ENCODE assay signal across 9 mouse cellular contexts in genomic region chr7:80011470-80011869, GRCm38 (mm10). TPM values are rescaled to one million over a fixed set of nuclear protein-coding genes. Genes with fewer than 3 reads are reported as not detected.
DNase-seq lines count a peak whose midpoint lies in the region; ATAC-seq and TF ChIP-seq lines count a peak whose summit lies in the region.
"Had no signal": no experiment of that assay in that cellular context is flagged by ENCODE, and none has a peak within 500 bp of the region (broad histone marks: within the 10 kb centered on the region; RNA-seq: fewer than 3 reads in every experiment).

No protein-coding gene starts in this region.

- ATAC-seq in erythroblast, adult 5-6 weeks (replicated peaks; ENCODE audit: low FRiP score, poor library complexity, severe bottlenecking), result 0 out of 2 replicates have a peak, but pooled peaks have one; percentile 60
- no peak for ATAC-seq in activated CD4-positive, CD25-positive, alpha-beta regulatory T cell, adult 4 months

- 0 out of 2 replicates have a peak, but pooled peaks have one; percentile 16 for TF ChIP-seq EP300 in heart, adult 2 months (IDR thresholded peaks at IDR 0.05; ENCODE audit: insufficient read depth, low read depth, low read length)

- TF ChIP-seq CTCF in heart, adult 2 months (IDR thresholded peaks at IDR 0.05), result peak; percentile 69

- intact Hi-C loops in heart, adult 2 months (cut with DNase I), result no loop called here

- no peaks in the 10 kb centered on the region for H3K79me2 ChIP-seq in heart, adult 2 months (replicated peaks; ENCODE audit: control insufficient read depth, insufficient read depth, low read length)

- no peak overlapping the region for H3K27ac ChIP-seq in heart, adult 2 months
- H3K27ac ChIP-seq: limb, embryonic 15.5 days had no signal

- H3K9ac ChIP-seq in heart, adult 2 months (ENCODE audit: low read depth, low read length), result no peak overlapping the region
- H3K9ac ChIP-seq: limb, embryonic 15.5 days had no signal

- WGBS in heart, adult 2 months, result 44% methylated on average over 2 of the region's 2 CpGs

- TF ChIP-seq POLR2A in heart, adult 2 months (IDR thresholded peaks at IDR 0.05; ENCODE audit: insufficient read depth, low read depth, low read length), result no peak

- H3K36me3 ChIP-seq in heart, adult 2 months (ENCODE audit: control insufficient read depth, insufficient read depth, low read length), result no peaks in the 10 kb centered on the region
- H3K36me3 ChIP-seq: limb, embryonic 15.5 days had no signal

- DNase-seq in heart, adult 2 months, result peak in 1 of 2 experiments; percentile 29
- DNase-seq in heart, adult 8-10 months (ENCODE audit: low spot score), result no peak
- peak; percentile 42 for DNase-seq in urinary bladder, postnatal 14 days (ENCODE audit: low spot score)
- DNase-seq in urinary bladder, postnatal 36 days (ENCODE audit: low spot score in 2 of 2), result no peak
- peak; percentile 48 for DNase-seq in retina, embryonic 14.5 days (ENCODE audit: low spot score)
- no peak for DNase-seq in layer of hippocampus, adult 8-10 months (ENCODE audit: low spot score in 2 of 2)

- no peak overlapping the region for H3K4me3 ChIP-seq in heart, adult 2 months
- H3K4me3 ChIP-seq: limb, embryonic 15.5 days had no signal

- H3K4me1 ChIP-seq in heart, adult 2 months (ENCODE audit: control insufficient read depth, insufficient read depth, low read length), result peaks cover 2% of the 10 kb centered on the region; the same call in 1 of the 2 replicates
- H3K4me1 ChIP-seq: limb, embryonic 15.5 days had no signal

- H3K27me3 ChIP-seq in heart, adult 2 months (ENCODE audit: control insufficient read depth, insufficient read depth, low read length), result no peaks in the 10 kb centered on the region
- H3K27me3 ChIP-seq: limb, embryonic 15.5 days had no signal

RNA-seq across cellular contexts. Expression of gene Zfp710, which starts 13.1 kb away (rescaled TPM):
- 10 to 100 TPM; 26.9 to 32.2 TPM for total RNA-seq in heart, adult 2 months (2021)
- polyA plus RNA-seq in heart, adult 2 months (2012; rRNA removed), result 33.4 and 35.5 TPM in 2 replicates
- total RNA-seq in heart, adult 8-10 months (2022), result 10 to 100 TPM; 28.5 to 39.5 (median 31.3) TPM
- total RNA-seq in erythroblast, adult 5-6 weeks (2015; ENCODE audit: low replicate concordance), result 6.9 and 8.8 TPM in 2 replicates
- 5.1 and 6.0 TPM in 2 replicates for total RNA-seq in erythroblast, adult 5-6 weeks (2017; ENCODE audit: low replicate concordance)
- 10 to 100 TPM; 24.3 to 30.2 (median 26.0) TPM for total RNA-seq in layer of hippocampus, adult 8-10 months (2022)
- 1 to 10 TPM; 4.2 to 4.6 TPM for polyA plus RNA-seq in activated CD4-positive, CD25-positive, alpha-beta regulatory T cell, adult 4 months (2017; shearing (Covaris generic))

Comparison
In these comparisons a context has a peak if more than half of its experiments do, and no peak if none do; other contexts are left out.
1. DNase-seq: peak in urinary bladder, postnatal 14 days (single experiment) and retina, embryonic 14.5 days (single experiment); none in heart, adult 8-10 months (single experiment), urinary bladder, postnatal 36 days (0 of 2) and layer of hippocampus, adult 8-10 months (0 of 2).